In genomic region chr4:100922816-100923554, GRCm38 (mm10) we compare ENCODE assay signal across 11 mouse cellular contexts.
DNase-seq lines count a peak whose midpoint lies in the region; ATAC-seq lines count a peak whose summit lies in the region.
"Had no signal": no experiment of that assay in that cellular context is flagged by ENCODE, and none has a peak within 500 bp of the region (broad histone marks: within the 10 kb centered on the region; RNA-seq: fewer than 3 reads in every experiment).

No protein-coding gene starts in this region.

- H3K4me2 ChIP-seq in embryonic facial prominence, embryonic 12.5 days (replicated peaks), result no peak overlapping the region
- H3K4me2 ChIP-seq in lung, embryonic 16.5 days (ENCODE audit: low read depth, low read length), result no peak overlapping the region
- H3K4me2 ChIP-seq: liver, embryonic 15.5 days had no signal

- H3K4me3 ChIP-seq in embryonic facial prominence, embryonic 12.5 days, result no peak overlapping the region
- H3K4me3 ChIP-seq in lung, embryonic 16.5 days (ENCODE audit: low read length), result no peak overlapping the region
- H3K4me3 ChIP-seq: liver, embryonic 15.5 days had no signal

- H3K4me1 ChIP-seq in embryonic facial prominence, embryonic 12.5 days, result peaks cover 35% of the 10 kb centered on the region
- peaks cover 16% of the 10 kb centered on the region for H3K4me1 ChIP-seq in lung, embryonic 16.5 days (replicated peaks; ENCODE audit: control insufficient read depth, insufficient read depth, low read length)
- H3K4me1 ChIP-seq: liver, embryonic 15.5 days had no signal

- H3K9ac ChIP-seq in embryonic facial prominence, embryonic 12.5 days, result no peak overlapping the region
- H3K9ac ChIP-seq in lung, embryonic 16.5 days (ENCODE audit: low read length), result no peak overlapping the region
- H3K9ac ChIP-seq: liver, embryonic 15.5 days had no signal

- DNase-seq in fat pad, adult 2 months (ENCODE audit: extremely low read depth, low read depth, low spot score), result peak; percentile 57
- peak; percentile 37 for DNase-seq in kidney, postnatal 10 days
- no peak for DNase-seq in layer of hippocampus, adult 9-11 months
- DNase-seq in frontal cortex, postnatal 14 days (ENCODE audit: low spot score in 2 of 2), result no peak
- DNase-seq in cerebellum, postnatal 25 days, result no peak
- DNase-seq: gastrocnemius, postnatal 10 days; spleen, adult 18-20 months; thymus, postnatal 14 days had no signal

- peak overlapping the region; percentile 65 for H3K27ac ChIP-seq in embryonic facial prominence, embryonic 12.5 days
- peak overlapping the region; percentile 41 for H3K27ac ChIP-seq in lung, embryonic 16.5 days (ENCODE audit: low read length)
- H3K27ac ChIP-seq: liver, embryonic 15.5 days had no signal

- no peaks in the 10 kb centered on the region for H3K9me3 ChIP-seq in embryonic facial prominence, embryonic 12.5 days
- no peaks in the 10 kb centered on the region for H3K9me3 ChIP-seq in lung, embryonic 16.5 days (ENCODE audit: control insufficient read depth, low read length)
- H3K9me3 ChIP-seq: liver, embryonic 15.5 days had no signal

- ATAC-seq in embryonic facial prominence, embryonic 12.5 days (ENCODE audit: insufficient number of reproducible peaks, insufficient read depth, low FRiP score, low TSS enrichment), result peak; percentile 67; the same call in 1 of the 2 replicates
- peak; percentile 77 for ATAC-seq in lung, embryonic 16.5 days (ENCODE audit: low read depth)

- H3K27me3 ChIP-seq in embryonic facial prominence, embryonic 12.5 days, result no peaks in the 10 kb centered on the region
- H3K27me3 ChIP-seq in lung, embryonic 16.5 days (ENCODE audit: control insufficient read depth, insufficient read depth, low read depth, low read length), result no peaks in the 10 kb centered on the region
- H3K27me3 ChIP-seq: liver, embryonic 15.5 days had no signal

- WGBS in embryonic facial prominence, embryonic 12.5 days, result 37% methylated on average over 11 of the region's 11 CpGs
- 29% methylated on average over 11 of the region's 11 CpGs for WGBS in lung, embryonic 16.5 days

- H3K36me3 ChIP-seq in embryonic facial prominence, embryonic 12.5 days, result peaks cover 37% of the 10 kb centered on the region
- no peaks in the 10 kb centered on the region for H3K36me3 ChIP-seq in lung, embryonic 16.5 days (ENCODE audit: control insufficient read depth, insufficient read depth, low read length)
- H3K36me3 ChIP-seq: liver, embryonic 15.5 days had no signal

Comparison
In these comparisons a context has a peak if more than half of its experiments do, and no peak if none do; other contexts are left out.
1. DNase-seq: peak in fat pad, adult 2 months (single experiment) and kidney, postnatal 10 days (single experiment); none in layer of hippocampus, adult 9-11 months (single experiment), frontal cortex, postnatal 14 days (0 of 2) and cerebellum, postnatal 25 days (0 of 2).